Mouse (Mus musculus): ENCODE measurements around the gene Gm10309.

- no peak for TF ChIP-seq CTCF (conservative IDR thresholded peaks at IDR 0.05 in 1 of 2, IDR thresholded peaks at IDR 0.05 in 1 of 2; ENCODE audit: low read depth in 2 of 2, low read length in 2 of 2)
- no peak for TF ChIP-seq MYC (IDR thresholded peaks at IDR 0.05; ENCODE audit: low read depth, low read length)
- no peak for TF ChIP-seq RCOR1 (conservative IDR thresholded peaks at IDR 0.05; ENCODE audit: low read depth, low read length)
- TF ChIP-seq RAD21 (IDR thresholded peaks at IDR 0.05; ENCODE audit: low read depth, low read length), result no peak
- TF ChIP-seq POLR2A (IDR thresholded peaks at IDR 0.05; ENCODE audit: low read depth, low read length), result no peak
- no peak for TF ChIP-seq E2F4 (IDR thresholded peaks at IDR 0.05; ENCODE audit: insufficient replicate concordance, low read depth, low read length)
- TF ChIP-seq CHD2 (IDR thresholded peaks at IDR 0.05; ENCODE audit: low read length), result no peak
- no peak for TF ChIP-seq ETS1 (conservative IDR thresholded peaks at IDR 0.05; ENCODE audit: low read depth, low read length)
- TF ChIP-seq USF1 (IDR thresholded peaks at IDR 0.05; ENCODE audit: low read depth, low read length), result no peak
- no peak for TF ChIP-seq TCF12 (IDR thresholded peaks at IDR 0.05; ENCODE audit: low read depth, low read length)
- TF ChIP-seq MXI1 (IDR thresholded peaks at IDR 0.05; ENCODE audit: low read depth, low read length), result no peak
These were observed 27.9 kb upstream of the Gm10309 start for GRCm38 (mm10) chr17:86532783-86533548.
